Mouse (Mus musculus) cerebellum, adult 11 months (tissue): ENCODE data around the gene Drc1.
A peak's percentile ranks its signal among the peaks of the same experiment; 100 is the strongest.

ENCODE experiments used
- DNase-seq: peaks from one replicate; pipeline ENCODE4 v3.0.0; 2022

Gene Drc1

GRCm38 (mm10) chr5:30281291-30281732 lies at the start of gene Drc1:
Gene Drc1 (plus strand): TSS chr5:30281388.
- peak; percentile 31 for DNase-seq

GRCm38 (mm10) chr5:30231891-30232270 lies 49.3 kb upstream of the Drc1 start:
- no peak for DNase-seq

DNA sequence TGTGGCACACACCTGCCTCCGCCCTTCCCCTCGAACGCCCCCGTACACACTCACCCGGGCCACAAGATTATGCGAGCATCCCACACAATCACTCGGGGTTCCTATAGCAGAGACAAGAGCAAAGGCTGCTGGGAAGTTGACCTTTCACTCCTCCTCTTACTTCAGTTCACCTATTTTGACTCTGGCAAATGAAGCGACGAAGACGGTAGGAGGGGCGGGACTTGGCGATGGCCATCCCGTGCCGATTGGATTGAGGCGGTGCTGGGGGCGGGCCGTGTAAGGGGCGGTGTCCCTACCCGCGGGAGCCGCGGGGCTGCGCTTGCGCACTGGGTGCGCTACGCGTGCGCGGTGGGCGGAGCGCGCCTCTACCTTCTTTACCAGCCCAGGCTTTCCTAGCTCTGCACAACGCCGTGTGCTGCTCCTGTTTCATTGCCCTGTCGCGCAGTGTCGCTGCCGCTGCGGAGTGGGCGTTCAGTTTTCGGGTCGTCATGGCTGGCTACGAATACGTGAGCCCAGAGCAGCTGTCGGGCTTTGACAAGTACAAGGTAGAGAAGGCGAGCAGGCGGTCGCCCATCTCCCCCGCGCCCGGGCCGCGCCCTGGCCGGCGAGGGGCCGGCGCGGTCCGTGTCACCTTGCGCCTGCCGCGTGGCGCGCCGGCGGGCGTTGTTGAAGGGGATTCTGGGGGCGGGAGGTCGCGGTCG lies 48.8 kb upstream of the Drc1 start, which contains the start of gene Selenoi:
Gene Selenoi, plus strand, starts transcription at position 311 of the 701 bp plus-strand sequence.
- peak; percentile 100 for DNase-seq

- DNase-seq = no peak
These were observed 48.1 kb upstream of the Drc1 start for GRCm38 (mm10) chr5:30233042-30233441.

DNA sequence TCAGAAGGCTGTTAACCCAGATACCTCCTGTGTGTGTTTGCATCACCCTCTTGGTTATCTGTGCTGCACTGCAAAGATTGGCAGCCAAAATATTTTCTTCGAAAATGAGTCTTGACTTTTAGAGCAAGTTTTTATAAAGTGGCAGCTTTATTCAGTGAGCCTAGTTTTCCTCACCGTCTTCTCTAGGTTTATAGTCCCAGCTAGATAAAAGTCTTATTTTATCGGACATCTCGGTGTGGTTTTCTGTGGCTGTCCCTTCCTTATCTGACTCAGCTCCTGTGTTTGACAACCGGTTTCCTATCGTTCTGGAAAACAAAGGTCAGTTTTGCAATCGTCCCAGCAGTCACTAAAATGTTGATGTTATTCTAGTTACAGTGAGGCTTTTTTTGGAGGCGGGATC lies 47.2 kb upstream of the Drc1 start:
- no peak for DNase-seq

DNA sequence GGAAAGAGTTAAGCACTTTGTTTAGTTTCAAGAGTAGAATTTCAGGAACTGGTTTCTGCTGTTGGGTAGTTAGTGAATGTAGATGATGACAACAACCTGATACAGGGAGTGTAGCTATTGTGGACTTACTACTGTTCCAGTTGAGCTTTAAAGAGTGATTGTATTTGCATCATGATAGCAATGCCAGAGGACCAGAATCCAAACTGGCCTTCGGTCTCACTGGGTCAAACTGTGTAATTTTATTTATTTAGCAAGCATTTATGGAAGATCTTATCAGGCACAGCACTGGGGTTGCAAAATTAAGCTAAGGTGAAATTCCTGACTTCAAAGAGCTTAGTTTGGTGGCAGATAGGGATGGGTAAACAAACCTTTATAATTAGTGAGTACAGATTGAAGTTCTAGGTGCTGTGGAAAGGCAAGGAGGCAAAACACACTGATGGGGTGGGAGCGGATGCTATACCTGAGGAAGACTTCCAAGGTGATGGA lies 45.5 kb upstream of the Drc1 start:
- DNase-seq = no peak

DNA sequence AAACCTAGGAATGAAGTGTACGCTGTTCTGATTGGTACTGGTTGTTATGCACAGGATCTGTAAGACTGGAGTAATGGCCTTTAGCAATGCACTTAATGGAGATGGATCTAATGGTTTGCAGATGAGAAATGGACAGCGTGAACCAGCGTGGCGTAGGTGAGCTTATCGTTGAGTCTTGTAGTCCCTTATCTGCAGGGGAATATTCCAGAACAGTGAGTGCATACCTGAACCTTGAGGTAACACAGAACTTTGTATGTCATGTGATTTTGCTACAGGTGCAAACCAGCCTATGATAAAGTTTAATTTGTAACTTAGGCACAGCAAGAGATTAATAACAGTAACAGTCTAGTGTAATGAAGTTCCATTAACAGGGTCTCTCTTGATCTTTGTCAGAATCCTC lies 42.7 kb upstream of the Drc1 start:
- DNase-seq = no peak

GRCm38 (mm10) chr5:30240552-30240951 lies 40.6 kb upstream of the Drc1 start:
- no peak for DNase-seq

DNA sequence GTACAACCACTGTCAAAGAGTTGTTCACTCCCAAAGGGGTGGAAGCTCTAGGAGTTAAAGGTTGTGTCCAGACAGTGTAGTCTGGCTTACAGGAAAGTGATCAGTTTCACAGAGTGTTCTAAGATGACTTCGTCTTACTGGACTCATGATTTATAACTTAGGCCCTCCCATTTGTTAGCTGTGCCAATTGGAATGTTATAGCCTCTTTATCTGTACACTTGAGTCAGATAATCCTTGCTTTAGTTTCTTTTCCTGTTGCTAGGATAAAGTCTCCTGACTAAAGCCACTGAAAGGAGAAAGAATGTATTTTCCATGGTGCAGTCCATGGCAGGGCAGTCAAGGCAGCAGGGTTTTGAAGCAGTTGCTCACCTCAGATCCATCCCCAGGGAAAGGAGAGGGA lies 38.8 kb upstream of the Drc1 start:
- DNase-seq = no peak

GRCm38 (mm10) chr5:30243741-30244140 lies 37.4 kb upstream of the Drc1 start:
- no peak for DNase-seq

DNA sequence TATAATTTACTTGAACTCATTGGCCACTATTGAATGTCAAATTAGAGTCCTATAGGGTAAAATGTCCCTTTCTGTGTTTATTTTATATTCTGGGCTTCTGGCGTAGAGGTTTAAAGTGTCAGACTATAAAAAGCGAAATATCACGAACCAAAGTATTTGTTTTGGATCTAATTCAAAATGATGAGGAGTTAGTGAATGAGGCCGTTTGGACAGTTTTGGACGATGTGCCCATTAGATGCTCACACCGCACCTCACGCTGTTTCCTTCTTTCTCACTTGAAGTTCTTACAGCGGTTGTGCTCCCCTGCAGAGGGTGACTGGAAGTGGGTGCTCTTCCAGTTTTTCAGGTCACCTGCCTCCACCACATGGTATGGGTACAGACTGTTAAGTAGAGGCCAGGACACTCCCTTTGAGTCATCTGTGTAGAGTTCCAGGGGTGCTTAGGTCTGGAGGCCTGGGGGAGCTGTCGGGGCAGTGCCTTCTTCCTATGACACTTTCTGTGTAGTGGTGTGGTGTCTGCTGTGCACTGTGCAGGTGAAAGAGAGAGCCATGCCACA lies 35.2 kb upstream of the Drc1 start:
- no peak for DNase-seq

DNA sequence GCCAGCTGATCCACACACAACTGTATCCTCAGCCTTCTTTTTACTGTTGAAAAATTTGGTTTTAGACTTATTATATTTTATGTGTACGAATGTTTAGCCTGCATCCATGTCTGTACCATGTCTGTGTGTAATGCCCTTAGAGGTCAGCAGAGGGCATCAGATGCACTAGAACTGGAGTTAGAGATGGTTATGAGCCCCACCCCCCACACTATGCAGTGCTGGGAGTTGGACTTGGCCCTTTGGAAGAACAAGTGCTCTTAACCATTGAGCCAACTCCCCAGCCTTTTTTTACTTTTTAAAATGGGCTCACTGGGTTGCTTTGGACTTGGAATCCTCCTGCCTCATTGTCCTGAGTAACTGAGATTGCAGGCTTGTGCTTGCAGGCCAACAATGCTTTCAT lies 33.5 kb upstream of the Drc1 start:
- DNase-seq = no peak

DNA sequence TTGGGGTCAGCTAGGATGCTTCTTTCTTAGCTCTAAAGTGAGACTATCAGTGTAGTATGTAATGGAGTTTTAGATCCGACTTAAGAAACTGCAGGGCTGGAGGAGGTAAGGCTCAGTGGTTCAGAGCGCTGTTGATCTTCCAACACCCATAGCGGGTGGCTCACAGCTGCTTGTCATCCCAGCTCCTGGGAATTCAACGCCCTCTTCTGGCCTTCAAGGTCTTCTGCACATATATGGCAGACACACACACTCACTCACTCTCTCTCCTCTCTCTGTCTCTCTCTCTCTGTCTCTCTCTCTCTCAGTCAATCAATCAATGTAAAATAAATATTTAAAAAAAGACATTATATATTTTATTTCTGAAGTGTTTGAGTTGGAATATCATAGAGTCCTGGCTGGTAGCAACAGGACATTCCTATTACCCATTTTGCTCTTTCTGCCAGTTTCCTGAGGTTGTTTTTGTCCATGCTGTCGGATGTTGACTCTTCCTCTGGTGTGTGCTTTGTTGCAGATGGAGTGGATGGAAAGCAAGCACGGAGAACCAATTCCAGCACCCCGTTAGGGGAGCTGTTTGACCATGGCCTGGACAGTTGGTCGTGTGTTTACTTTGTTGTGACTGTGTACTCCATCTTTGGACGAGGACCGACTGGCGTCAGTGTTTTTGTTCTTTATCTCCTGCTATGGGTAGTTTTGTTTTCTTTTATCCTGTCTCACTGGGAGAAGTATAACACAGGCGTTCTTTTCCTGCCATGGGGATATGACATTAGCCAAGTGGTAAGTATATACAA lies 25.4 kb upstream of the Drc1 start:
- DNase-seq = no peak

DNA sequence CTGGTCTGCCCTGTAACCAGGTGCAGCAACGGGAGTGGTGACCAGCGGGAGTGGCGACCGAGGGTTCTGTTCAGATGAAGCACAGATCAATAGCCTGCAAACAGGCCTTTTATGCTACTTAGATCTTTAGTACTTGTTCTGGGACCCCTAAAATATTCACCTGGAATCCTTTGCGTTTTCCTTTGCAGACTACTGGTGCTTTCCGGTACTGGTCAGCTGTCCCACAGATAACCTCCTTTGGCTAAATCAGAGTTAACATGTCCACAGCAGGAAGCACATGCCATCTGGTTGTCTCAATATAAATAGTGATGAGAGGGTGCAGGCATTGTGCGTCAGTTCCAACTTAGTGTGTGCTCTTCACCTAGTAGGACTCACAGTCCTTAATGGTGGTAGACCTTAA lies 22.4 kb upstream of the Drc1 start:
- DNase-seq = peak; percentile 21

- DNase-seq = no peak
These were observed 10.5 kb upstream of the Drc1 start for GRCm38 (mm10) chr5:30270571-30271190.

GRCm38 (mm10) chr5:30271599-30272281 lies 9.4 kb upstream of the Drc1 start:
- no peak for DNase-seq

- DNase-seq = peak; percentile 11
These were observed 4.8 kb upstream of the Drc1 start for GRCm38 (mm10) chr5:30276361-30276760.

DNA sequence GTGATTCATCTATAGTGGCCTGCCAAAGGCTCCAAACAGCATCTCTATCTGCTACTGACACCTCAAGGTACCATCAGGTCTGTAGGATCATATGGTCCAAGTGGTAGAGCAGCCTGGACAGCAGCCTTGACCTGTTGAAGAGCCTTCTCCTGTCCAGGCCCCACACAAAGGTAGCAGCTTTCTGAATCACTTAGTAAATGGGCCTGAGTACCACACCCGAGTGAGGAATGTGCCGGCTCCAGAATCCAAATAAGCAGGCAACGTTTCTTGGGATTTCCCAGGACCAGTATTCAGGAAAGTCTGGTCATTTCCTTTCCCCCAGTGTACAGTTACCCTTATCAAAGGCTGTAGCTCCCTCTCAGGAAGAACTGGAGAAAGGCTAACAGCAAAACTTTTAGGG lies 2.2 kb upstream of the Drc1 start:
- DNase-seq = no peak

DNA sequence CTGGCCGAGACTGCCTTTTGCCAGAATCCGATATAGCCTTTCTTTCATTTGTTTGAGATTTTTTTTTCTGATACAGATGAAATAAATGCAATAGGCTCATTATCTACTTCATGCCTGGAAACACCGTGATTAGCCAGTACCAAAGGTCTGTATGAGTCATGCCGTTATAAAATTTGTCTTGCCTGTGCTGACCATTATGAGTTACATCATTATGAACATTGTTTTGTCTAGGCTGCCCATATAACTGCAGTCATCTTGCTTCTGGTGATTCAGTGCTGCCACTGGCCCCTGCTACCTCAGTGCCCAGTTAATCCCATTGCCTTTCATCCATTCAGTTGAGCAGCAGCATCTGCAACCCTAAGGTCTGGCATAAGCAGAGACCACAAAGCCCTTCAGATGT lies 1.7 kb upstream of the Drc1 start:
- no peak for DNase-seq

GRCm38 (mm10) chr5:30280864-30281263 lies 324 bp upstream of the Drc1 start:
- DNase-seq = no peak

DNA sequence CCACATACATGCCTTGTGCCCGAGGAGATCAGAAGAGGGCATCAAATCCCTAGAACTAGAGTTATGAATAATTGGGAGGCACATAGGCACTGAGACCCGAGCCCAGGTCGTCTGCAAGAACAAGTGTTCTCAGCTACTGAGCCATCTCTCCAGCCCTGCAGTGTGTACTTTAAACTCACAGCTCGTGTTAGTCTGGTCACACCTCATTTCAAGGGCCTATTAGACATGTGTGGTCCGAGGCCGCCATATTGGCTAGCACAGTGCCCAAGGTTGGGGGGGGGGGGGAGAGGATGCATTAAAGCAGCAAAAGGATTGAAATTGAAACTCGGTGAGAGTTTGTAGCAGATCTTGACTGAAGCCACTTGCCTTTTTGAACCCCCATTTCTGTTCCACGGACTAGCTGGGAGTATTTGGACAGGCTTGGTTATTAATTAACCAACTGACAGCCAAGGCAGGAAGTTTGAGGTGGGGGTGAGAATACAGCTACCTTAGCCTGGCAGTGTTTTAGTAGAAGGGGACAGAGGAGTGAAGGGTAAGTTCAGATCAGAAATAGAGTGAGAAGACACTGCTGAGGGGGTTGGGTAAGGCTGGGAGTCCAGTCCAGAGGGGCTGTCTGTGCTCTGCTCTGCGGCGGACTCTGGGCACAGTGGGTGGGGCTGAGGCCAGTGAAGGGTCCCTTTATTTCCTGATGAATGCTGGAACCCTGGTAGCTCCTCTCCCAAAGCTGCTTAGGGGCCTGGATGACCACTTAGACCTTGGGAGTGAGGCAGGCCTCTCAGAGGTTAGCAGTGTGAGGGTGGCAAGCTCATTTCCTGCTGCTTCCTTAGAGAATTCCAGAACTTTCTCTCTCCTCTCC lies 5.0 kb downstream of the Drc1 start:
- DNase-seq = no peak
